In the genomic region with DNA sequence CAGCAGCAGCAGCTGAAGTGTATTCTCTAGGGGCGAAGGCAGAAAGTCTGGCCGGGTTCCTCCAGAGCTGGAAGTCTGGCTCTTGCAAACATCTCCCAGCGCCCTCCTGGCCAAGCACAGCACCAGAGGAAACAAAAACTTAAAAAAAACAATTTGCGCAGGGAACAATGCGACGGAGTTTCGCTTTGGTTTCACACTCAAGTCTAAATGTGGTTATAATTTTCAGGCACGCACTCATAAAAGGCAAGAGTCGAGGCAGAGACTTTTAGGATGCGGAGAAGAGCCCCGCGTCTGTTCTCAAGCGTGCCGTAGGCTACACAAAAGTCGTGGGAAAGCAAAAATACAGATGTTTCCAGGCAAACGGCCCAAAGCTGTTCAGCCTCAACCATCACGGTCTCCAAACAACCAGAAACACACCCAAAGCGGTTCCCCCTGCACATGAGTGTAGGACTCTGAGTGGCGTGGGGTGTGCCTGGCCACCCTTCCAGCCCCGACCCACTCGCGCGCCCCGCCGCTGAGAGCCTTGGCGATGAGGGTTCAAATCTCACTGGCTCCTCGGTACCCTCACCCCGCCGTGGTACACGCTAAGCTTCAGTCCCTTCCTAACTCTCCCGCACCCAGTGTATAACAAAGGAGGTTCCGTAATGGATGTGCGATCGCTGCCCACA, we compare ENCODE assay signal across 8 mouse cellular contexts. TPM values are rescaled to one million over a fixed set of nuclear protein-coding genes. Genes with fewer than 3 reads are reported as not detected.
A peak's percentile ranks its signal among the peaks of the same experiment; 100 is the strongest.
DNase-seq lines count a peak whose midpoint lies in the region; ATAC-seq and TF ChIP-seq lines count a peak whose summit lies in the region.

No protein-coding gene starts in this region.

- in situ Hi-C loops in ES-E14 (cut with MboI; ENCODE audit: low sequenced_read_pairs in 2 of 2, unreplicated experiment in 2 of 2), result loop anchor here (25.0 kb wide), 1 partner anchor 1075 kb away; a partner anchor contains a TSS

- H3K36me3 ChIP-seq in ES-E14 (ENCODE audit: control insufficient read depth, insufficient read depth, low read length, poor library complexity, severe bottlenecking) (no peaks in the 10 kb centered on the region), myocyte (ENCODE audit: control insufficient read depth, insufficient read depth) (no peaks in the 10 kb centered on the region)
- H3K36me3 ChIP-seq in hindbrain, embryonic 14.5 days (replicated peaks; ENCODE audit: control insufficient read depth, insufficient read depth), result no peaks in the 10 kb centered on the region
- 0 out of 2 replicates have a peak, but pooled peaks cover 1% of the 10 kb centered on the region for H3K36me3 ChIP-seq in limb, embryonic 14.5 days (ENCODE audit: control insufficient read depth, insufficient read depth, low read length)

- H3K27me3 ChIP-seq in hindbrain, embryonic 14.5 days (ENCODE audit: control insufficient read depth, insufficient read depth, low read length), result peaks cover 73% of the 10 kb centered on the region
- no peaks in the 10 kb centered on the region for H3K27me3 ChIP-seq in limb, embryonic 14.5 days (ENCODE audit: control insufficient read depth, insufficient read depth, low read length)
- H3K27me3 ChIP-seq in myocyte (ENCODE audit: control insufficient read depth, insufficient read depth, insufficient read length), result no peaks in the 10 kb centered on the region

- H3K9me3 ChIP-seq in ES-E14 (ENCODE audit: control insufficient read depth, insufficient read depth, low read depth, low read length), result no peaks in the 10 kb centered on the region
- H3K9me3 ChIP-seq in hindbrain, embryonic 14.5 days (ENCODE audit: control insufficient read depth, low read length), result no peaks in the 10 kb centered on the region
- no peaks in the 10 kb centered on the region for H3K9me3 ChIP-seq in limb, embryonic 14.5 days (ENCODE audit: control insufficient read depth, low read length)

- no peak for TF ChIP-seq CTCF in bone marrow macrophage, adult 2 months (IDR thresholded peaks at IDR 0.05; ENCODE audit: low read depth, low read length)
- 0 out of 2 replicates have a peak, but pooled peaks have one; percentile 3 for TF ChIP-seq CTCF in gastrocnemius, adult 2 months (IDR thresholded peaks at IDR 0.05)

- DNase-seq in ES-E14 (ENCODE audit: low read depth, low spot score), result peak; percentile 28
- DNase-seq in gastrocnemius, adult 2 months, result peak; percentile 81
- DNase-seq in hindbrain, embryonic 14.5 days (ENCODE audit: low spot score), result no peak
- DNase-seq in limb, embryonic 14.5 days (ENCODE audit: low spot score), result peak; percentile 56

- WGBS in hindbrain, embryonic 14.5 days, result 3% methylated on average over 34 of the region's 34 CpGs
- 2% methylated on average over 27 of the region's 34 CpGs for WGBS in limb, embryonic 14.5 days

- peak overlapping the region; percentile 74 for H3K9ac ChIP-seq in ES-E14 (ENCODE audit: insufficient read depth, low read depth, low read length, poor library complexity, severe bottlenecking)
- peak overlapping the region; percentile 63 for H3K9ac ChIP-seq in hindbrain, embryonic 14.5 days
- peak overlapping the region; percentile 89 for H3K9ac ChIP-seq in limb, embryonic 14.5 days (ENCODE audit: low read depth, low read length, severe bottlenecking)

- ATAC-seq in hindbrain, embryonic 14.5 days (ENCODE audit: low FRiP score), result peak; percentile 14; the same call in 1 of the 2 replicates
- peak; percentile 28 for ATAC-seq in limb, embryonic 14.5 days (ENCODE audit: low FRiP score, low read depth)
- no peak for ATAC-seq in activated CD4-positive, CD25-positive, alpha-beta regulatory T cell, adult 4 months
- no peak for ATAC-seq in megakaryocyte-erythroid progenitor cell, adult 5-6 weeks (replicated peaks; ENCODE audit: low FRiP score, low TSS enrichment, poor library complexity, severe bottlenecking)

- peak overlapping the region; percentile 78 for H3ac ChIP-seq in myocyte (ENCODE audit: control insufficient read depth, insufficient read length)

- TF ChIP-seq POLR2A in bone marrow macrophage, adult 2 months (IDR thresholded peaks at IDR 0.05; ENCODE audit: borderline replicate concordance, low read depth, low read length), result no peak
- TF ChIP-seq POLR2A in limb, embryonic 14.5 days (IDR thresholded peaks at IDR 0.05; ENCODE audit: borderline replicate concordance, extremely low read depth, insufficient read depth, insufficient read length), result no peak
- no peak for TF ChIP-seq POLR2A in myocyte (IDR thresholded peaks at IDR 0.05; ENCODE audit: insufficient read length, low read depth)

- H3K27ac ChIP-seq in ES-E14 (ENCODE audit: insufficient read depth, low read depth, low read length, poor library complexity, severe bottlenecking), result no peak overlapping the region
- no peak overlapping the region for H3K27ac ChIP-seq in bone marrow macrophage, adult 2 months (ENCODE audit: insufficient read depth, low read depth, low read length)
- H3K27ac ChIP-seq in gastrocnemius, adult 2 months, result peak overlapping the region; percentile 94
- H3K27ac ChIP-seq in hindbrain, embryonic 14.5 days, result peak overlapping the region; percentile 40
- peak overlapping the region; percentile 87 for H3K27ac ChIP-seq in limb, embryonic 14.5 days (replicated peaks; ENCODE audit: low read depth, low read length)

- H3K4me1 ChIP-seq in ES-E14 (ENCODE audit: control insufficient read depth in 2 of 2, insufficient read depth in 2 of 2, low read length in 2 of 2, poor library complexity in 1 of 2), result peaks cover 0 to 8% of the 10 kb centered on the region in 2 experiments; a peak in 1 of 4 replicates
- H3K4me1 ChIP-seq in bone marrow macrophage, adult 2 months (ENCODE audit: control insufficient read depth, insufficient read depth, low read length), result no peaks in the 10 kb centered on the region
- peaks cover 11% of the 10 kb centered on the region for H3K4me1 ChIP-seq in hindbrain, embryonic 14.5 days (replicated peaks; ENCODE audit: control insufficient read depth, insufficient read depth, low read length)
- peaks cover 17% of the 10 kb centered on the region for H3K4me1 ChIP-seq in limb, embryonic 14.5 days (ENCODE audit: control insufficient read depth, insufficient read depth, low read length)

- intact Hi-C loops in gastrocnemius, adult 2 months (cut with DNase I), result loop anchor here (2.0 to 5.0 kb wide), 3 partner anchors 35 to 81 kb away; no protein-coding TSS in a partner anchor

- peaks cover 19% of the 10 kb centered on the region for H3K79me2 ChIP-seq in myocyte (ENCODE audit: control insufficient read depth, insufficient read depth)

- peak overlapping the region; percentile 71 to 77 for H3K4me3 ChIP-seq in ES-E14 (ENCODE audit: insufficient read depth in 1 of 2, low read depth in 1 of 2, low read length in 2 of 2, poor library complexity in 1 of 2, severe bottlenecking in 1 of 2)
- H3K4me3 ChIP-seq in bone marrow macrophage, adult 2 months (ENCODE audit: insufficient read depth, low read length), result peak overlapping the region; percentile 38
- H3K4me3 ChIP-seq in gastrocnemius, adult 2 months, result peak overlapping the region; percentile 82
- peak overlapping the region; percentile 62 for H3K4me3 ChIP-seq in hindbrain, embryonic 14.5 days (replicated peaks; ENCODE audit: low read length)
- peak overlapping the region; percentile 73 for H3K4me3 ChIP-seq in limb, embryonic 14.5 days (replicated peaks; ENCODE audit: low read length)
- peak overlapping the region; percentile 40 for H3K4me3 ChIP-seq in myocyte

- peak overlapping the region; percentile 97 for H3K4me2 ChIP-seq in hindbrain, embryonic 14.5 days (replicated peaks)
- H3K4me2 ChIP-seq in limb, embryonic 14.5 days (replicated peaks; ENCODE audit: low read depth, low read length, severe bottlenecking), result peak overlapping the region; percentile 93
- H3K4me2 ChIP-seq in myocyte (ENCODE audit: low read depth), result peak overlapping the region; percentile 95

TF ChIP-seq in ES-E14, 5 proteins besides CTCF, POLR2A, EP300 and RAD21:
- TF ChIP-seq CHD2 (IDR thresholded peaks at IDR 0.05; ENCODE audit: low read depth, low read length) (no peak), ZC3H11A (IDR thresholded peaks at IDR 0.05; ENCODE audit: borderline replicate concordance, low read depth, low read length) (no peak), MAFK (IDR thresholded peaks at IDR 0.05; ENCODE audit: insufficient read depth, low read depth, low read length) (no peak), HCFC1 (IDR thresholded peaks at IDR 0.05; ENCODE audit: borderline replicate concordance, insufficient read depth, low read length) (no peak)

TF ChIP-seq in myocyte, 11 proteins besides CTCF, POLR2A, EP300 and RAD21 (continues in another document):
- TF ChIP-seq E2F4 (IDR thresholded peaks at IDR 0.05; ENCODE audit: insufficient read depth) (no peak), POLR2AphosphoS2 (IDR thresholded peaks at IDR 0.05; ENCODE audit: insufficient read length, low read depth) (no peak), MYOD1 (IDR thresholded peaks at IDR 0.05; ENCODE audit: control insufficient read depth in 1 of 3, insufficient read length in 2 of 3, low read depth in 2 of 3) (no peak), CEBPB (IDR thresholded peaks at IDR 0.05; ENCODE audit: insufficient read depth, poor library complexity, severe bottlenecking) (no peak)

RNA-seq across cellular contexts. Expression of a gene that starts 0.8 kb away (rescaled TPM):
- 40.7 and 102 TPM in 2 replicates for total RNA-seq in ES-E14 (2012; rRNA removed)
- 2.6 and 2.7 TPM in 2 replicates for polyA plus RNA-seq in bone marrow macrophage, adult 2 months (2012; ENCODE audit: insufficient read depth, insufficient read length, missing spikeins)
- total RNA-seq in gastrocnemius, adult 2 months (2021), result 10 to 100 TPM; 51.3 to 69.5 TPM
- 41.6 and 46.4 TPM in 2 replicates for polyA plus RNA-seq in hindbrain, embryonic 14.5 days (2014; fragmentation: Nextera tagmentation; extraction: Ambion mirVana)
- 89.0 and 109 TPM in 2 replicates for polyA plus RNA-seq in limb, embryonic 14.5 days (2012; rRNA removed)
- polyA plus RNA-seq in limb, embryonic 14.5 days (2014; fragmentation: Nextera tagmentation; extraction: Ambion mirVana), result 76.3 and 76.4 TPM in 2 replicates
- 47.3 TPM for polyA plus RNA-seq in myocyte (2012; fragmentation: generic; extraction: Trizol)
- polyA plus RNA-seq in activated CD4-positive, CD25-positive, alpha-beta regulatory T cell, adult 4 months (2017; shearing (Covaris generic)), result not detected
- 0.20 and 0.35 TPM in 2 replicates for total RNA-seq in megakaryocyte-erythroid progenitor cell, adult 5-6 weeks (2014; fragmentation: Nextera tagmentation)
- 0.56 and 0.57 TPM in 2 replicates for total RNA-seq in megakaryocyte-erythroid progenitor cell, adult 5-6 weeks (2017)

RNA-seq across cellular contexts. Expression of a gene that starts 0.8 kb away (rescaled TPM):
- total RNA-seq in ES-E14 (2012; rRNA removed), result 85.7 and 198 TPM in 2 replicates
- 2.7 and 7.2 TPM in 2 replicates for polyA plus RNA-seq in bone marrow macrophage, adult 2 months (2012; ENCODE audit: insufficient read depth, insufficient read length, missing spikeins)
- 100 to 1,000 TPM in 1 of 2 experiments, 10 to 100 TPM in 1; 73.3 to 117 TPM for total RNA-seq in gastrocnemius, adult 2 months (2021)
- 121 and 135 TPM in 2 replicates for polyA plus RNA-seq in hindbrain, embryonic 14.5 days (2014; fragmentation: Nextera tagmentation; extraction: Ambion mirVana)
- polyA plus RNA-seq in limb, embryonic 14.5 days (2012; rRNA removed), result 225 and 296 TPM in 2 replicates
- 210 and 215 TPM in 2 replicates for polyA plus RNA-seq in limb, embryonic 14.5 days (2014; fragmentation: Nextera tagmentation; extraction: Ambion mirVana)
- 34.8 TPM for polyA plus RNA-seq in myocyte (2012; fragmentation: generic; extraction: Trizol)
- polyA plus RNA-seq in activated CD4-positive, CD25-positive, alpha-beta regulatory T cell, adult 4 months (2017; shearing (Covaris generic)), result not detected
- not detected in 2 replicates for total RNA-seq in megakaryocyte-erythroid progenitor cell, adult 5-6 weeks (2014; fragmentation: Nextera tagmentation)
- 0.34 TPM in 1 of 2 replicates, not detected in the other for total RNA-seq in megakaryocyte-erythroid progenitor cell, adult 5-6 weeks (2017)

Comparison
In these comparisons a context has a peak if more than half of its experiments do, and no peak if none do; other contexts are left out.
1. H3K27ac ChIP-seq: peak in gastrocnemius, adult 2 months (single experiment), hindbrain, embryonic 14.5 days (single experiment) and limb, embryonic 14.5 days (single experiment); none in ES-E14 (single experiment) and bone marrow macrophage, adult 2 months (single experiment).
2. ATAC-seq: peak in hindbrain, embryonic 14.5 days (single experiment) and limb, embryonic 14.5 days (single experiment); none in activated CD4-positive, CD25-positive, alpha-beta regulatory T cell, adult 4 months (single experiment) and megakaryocyte-erythroid progenitor cell, adult 5-6 weeks (single experiment).
3. RNA of a gene that starts 0.8 kb away (polyA plus RNA-seq): 76.3 to 109 TPM in limb, embryonic 14.5 days, 47.3 TPM in myocyte (single experiment) and 41.6 to 46.4 TPM in hindbrain, embryonic 14.5 days; 2.6 to 2.7 TPM in bone marrow macrophage, adult 2 months and not detected in activated CD4-positive, CD25-positive, alpha-beta regulatory T cell, adult 4 months; every median in the first group is over 10 times any median in the second.
4. Peak in every context shown above with its lines, with median percentiles within 50 percentile points of each other: H3K4me3 ChIP-seq, H3K9ac ChIP-seq and H3K4me2 ChIP-seq.